Mouse (Mus musculus) effector memory CD4-positive, alpha-beta T cell, adult 5 months (primary cell): ENCODE results near the gene Krtap15. TPM values are rescaled to one million over a fixed set of nuclear protein-coding genes. Genes with fewer than 3 reads are reported as not detected.

Experiments
- polyA plus RNA-seq: library from polyadenylated mRNA; unstranded; fragments of 100-300 nt; shearing (Covaris generic); gene quantifications from one replicate; pipeline ENCODE4 v1.2.1, GENCODE M21; 2017

The Krtap15 gene
- not detected for polyA plus RNA-seq

DNA sequence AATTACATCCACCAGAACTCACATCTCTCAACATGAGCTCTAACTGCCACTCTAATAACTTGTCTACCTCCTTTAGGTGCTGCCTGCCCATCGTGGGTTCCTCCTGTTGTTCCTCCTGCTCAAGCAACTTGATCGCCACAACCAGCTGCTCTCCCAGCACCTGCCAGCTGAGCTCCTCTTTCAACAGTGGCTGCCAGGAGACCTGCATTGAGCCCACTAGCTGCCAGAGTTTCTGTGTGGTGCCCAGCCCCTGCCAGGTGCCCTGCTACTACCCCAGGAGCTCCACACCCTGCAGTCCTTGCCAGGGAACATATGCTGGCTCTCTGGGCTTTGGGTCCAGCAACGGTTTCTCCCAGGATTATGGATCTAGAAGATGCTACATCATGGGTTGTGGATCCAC is at the start of gene Krtap15:
TSS of gene Krtap15 (plus strand) at position 150 of the 400 bp plus-strand sequence.

DNA sequence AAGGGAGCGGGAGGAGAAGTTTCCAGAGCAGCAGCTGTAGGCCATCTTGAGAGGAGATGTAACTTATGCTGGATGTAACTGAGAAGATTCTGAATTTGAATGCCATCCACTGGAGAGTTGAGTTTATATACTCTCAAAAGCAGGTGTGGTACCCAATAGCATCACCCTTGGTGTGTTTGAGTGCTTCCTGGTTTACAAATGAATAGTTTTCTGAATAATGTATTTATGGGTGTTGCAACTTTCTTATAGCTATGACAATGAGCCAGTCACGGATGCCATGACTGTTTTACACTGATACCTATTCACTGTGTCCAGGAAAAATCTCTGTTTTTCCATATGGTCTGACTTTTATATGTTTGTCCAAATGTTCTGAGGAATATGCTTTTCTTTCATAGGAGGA is 45.9 kb upstream of the Krtap15 start, which contains the start of gene 2310057N15Rik:
TSS of gene 2310057N15Rik (minus strand) at position 101 of the 400 bp plus-strand sequence.

GRCm38 (mm10) chr16:88777596-88777995 is 42.4 kb upstream of the Krtap15 start, which contains the start of gene Gm5965:
Gene Gm5965 (plus strand): TSS chr16:88777896.

DNA sequence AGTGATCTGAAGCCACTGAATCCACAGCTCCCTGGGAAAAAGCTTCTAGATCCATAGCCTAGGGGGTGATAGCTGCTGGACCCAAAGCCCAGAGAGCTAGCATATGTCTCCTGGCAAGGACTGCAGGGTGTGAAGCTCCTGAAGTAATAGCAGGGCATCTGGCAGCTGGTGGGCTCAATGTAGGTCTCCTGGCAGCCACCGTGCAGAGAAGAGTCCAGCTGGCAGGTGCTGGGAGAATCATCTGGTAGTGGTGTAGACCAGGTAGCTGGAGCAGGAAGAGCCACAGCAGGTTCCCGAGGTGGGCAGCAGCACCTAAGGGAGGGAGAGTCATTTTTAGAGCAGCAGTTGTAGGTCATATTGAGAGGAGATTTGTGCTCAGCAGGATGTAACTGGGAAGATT is 8.2 kb upstream of the Krtap15 start, which contains the start of gene Gm20741:
TSS of gene Gm20741 (minus strand) at position 394 of the 400 bp plus-strand sequence.

DNA sequence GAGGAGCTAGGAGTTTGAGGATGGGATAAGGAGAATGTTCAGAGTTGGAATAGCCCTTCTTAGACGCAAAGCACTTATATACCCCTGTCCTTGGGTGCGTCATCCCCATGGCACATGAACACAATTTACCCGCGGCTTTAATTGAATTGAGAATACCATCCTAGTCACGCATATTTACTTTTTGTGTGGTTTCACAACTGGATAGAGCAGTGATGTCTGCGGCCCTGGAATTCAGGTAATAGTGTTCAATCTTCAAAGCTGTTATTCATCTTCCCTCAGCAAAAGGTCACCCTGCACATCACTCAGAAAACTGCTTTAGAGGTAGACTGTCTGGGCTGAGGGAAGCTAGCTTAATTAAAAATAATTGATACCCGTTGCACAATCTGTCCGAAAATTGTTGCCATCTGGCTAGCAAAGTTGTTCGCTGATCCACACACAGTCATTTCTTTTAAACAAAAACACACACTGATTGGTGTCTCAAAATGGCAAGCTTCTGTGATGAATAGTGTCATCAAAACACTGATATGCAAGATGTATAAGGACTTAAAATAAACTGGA is 6.2 kb downstream of the Krtap15 start, which contains the start of gene Krtap14:
TSS of gene Krtap14 (minus strand) at position 51 of the 558 bp plus-strand sequence.

DNA sequence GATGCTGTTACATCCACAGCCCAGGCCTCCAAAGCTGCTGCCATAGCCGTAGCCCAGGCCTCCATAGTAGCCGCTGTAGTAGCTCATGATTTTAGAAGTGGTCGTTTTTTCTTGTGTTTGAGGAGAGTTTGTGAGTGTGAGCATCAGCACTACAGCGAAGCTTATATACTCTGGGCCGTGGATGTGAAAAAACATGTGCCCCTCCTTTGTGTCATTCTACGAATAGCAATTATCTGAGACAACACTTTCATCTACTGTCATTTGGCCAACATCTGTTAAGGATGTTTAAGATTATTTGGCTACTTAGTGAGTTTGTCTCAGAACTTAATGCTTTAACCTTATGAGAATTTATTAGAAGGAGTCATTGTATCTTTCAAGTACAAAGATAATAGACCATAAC is 49.3 kb downstream of the Krtap15 start, which contains the start of gene Krtap19-1:
TSS of gene Krtap19-1 (minus strand) at position 101 of the 400 bp plus-strand sequence.

DNA sequence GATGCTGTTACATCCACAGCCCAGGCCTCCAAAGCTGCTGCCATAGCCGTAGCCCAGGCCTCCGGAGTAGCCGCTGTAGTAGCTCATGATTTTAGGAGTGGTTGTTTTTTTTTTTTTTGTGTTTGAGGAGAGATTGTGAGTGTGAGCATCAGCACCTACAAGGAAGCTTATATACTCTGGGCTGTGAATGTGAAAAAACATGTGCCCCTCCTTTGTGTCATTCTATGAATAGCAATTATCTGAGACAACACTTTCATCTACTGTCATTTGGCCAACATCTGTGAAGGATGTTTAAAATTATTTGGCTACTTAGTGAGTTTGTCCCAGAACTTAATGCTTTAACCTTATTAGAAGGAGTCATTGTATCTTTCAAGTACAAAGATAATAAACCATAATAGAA is 54.2 kb downstream of the Krtap15 start, which contains the start of gene Krtap19-2:
TSS of gene Krtap19-2 (minus strand) at position 101 of the 400 bp plus-strand sequence.

GRCm38 (mm10) chr16:88877938-88878337 is 57.9 kb downstream of the Krtap15 start, which contains the start of gene Krtap19-3:
Gene Krtap19-3 (minus strand): TSS chr16:88878038.

Other genes with a start within 250 kb of the Krtap15 start
- not detected for gene Krtap24-1, start 207.9 kb upstream of the Krtap15 start, polyA plus RNA-seq
- gene 2310079G19Rik, start 192.5 kb upstream of the Krtap15 start, polyA plus RNA-seq: not detected
- not detected for gene Krtap26-1, start 172.4 kb upstream of the Krtap15 start, polyA plus RNA-seq
- not detected for gene Krtap27-1, start 148.5 kb upstream of the Krtap15 start, polyA plus RNA-seq
- gene 2310061N02Rik, start 112.3 kb upstream of the Krtap15 start, polyA plus RNA-seq: not detected
- gene Krtap13-1, start 91.4 kb upstream of the Krtap15 start, polyA plus RNA-seq: not detected
- not detected for gene Krtap13, start 68.6 kb upstream of the Krtap15 start, polyA plus RNA-seq
- not detected for gene 2310034C09Rik, start 61.4 kb upstream of the Krtap15 start, polyA plus RNA-seq
- not detected for gene 2310057N15Rik, start 46.0 kb upstream of the Krtap15 start, polyA plus RNA-seq
- gene Gm5965, start 42.3 kb upstream of the Krtap15 start, polyA plus RNA-seq: not detected
- gene Gm20741, start 8.0 kb upstream of the Krtap15 start, polyA plus RNA-seq: not detected
- gene Krtap14, start 5.9 kb downstream of the Krtap15 start, polyA plus RNA-seq: not detected
- not detected for gene Krtap19-1, start 49.2 kb downstream of the Krtap15 start, polyA plus RNA-seq
- not detected for gene Krtap19-2, start 54.1 kb downstream of the Krtap15 start, polyA plus RNA-seq
- not detected for gene Krtap19-3, start 57.8 kb downstream of the Krtap15 start, polyA plus RNA-seq
- gene Krtap19-4, start 64.9 kb downstream of the Krtap15 start, polyA plus RNA-seq: not detected
- not detected for gene Krtap19-5, start 76.2 kb downstream of the Krtap15 start, polyA plus RNA-seq
- gene Krtap19-9b, start 112.0 kb downstream of the Krtap15 start, polyA plus RNA-seq: not detected
- not detected for gene Krtap16-3, start 142.7 kb downstream of the Krtap15 start, polyA plus RNA-seq
- not detected for gene Krtap22-2, start 190.5 kb downstream of the Krtap15 start, polyA plus RNA-seq
- not detected for gene Gm10229, start 195.1 kb downstream of the Krtap15 start, polyA plus RNA-seq
- gene Krtap6-1, start 211.5 kb downstream of the Krtap15 start, polyA plus RNA-seq: not detected
- not detected for gene Gm10228, start 221.3 kb downstream of the Krtap15 start, polyA plus RNA-seq
- not detected for gene Krtap6-5, start 227.7 kb downstream of the Krtap15 start, polyA plus RNA-seq
- not detected for gene 1110025L11Rik, start 243.8 kb downstream of the Krtap15 start, polyA plus RNA-seq